Mouse (Mus musculus): Measurements from ENCODE around the gene Polk. TPM values are rescaled to one million over a fixed set of nuclear protein-coding genes. Genes with fewer than 3 reads are reported as not detected.

The Polk gene
- total RNA-seq, 2 experiments from 2014 or later = 9.9 to 11.5 TPM

Other genes starting within 250 kb of the Polk start
- gene Poc5, start 154.3 kb downstream of the Polk start, total RNA-seq (2014; fragmentation: Nextera tagmentation) = 9.1 and 18.5 TPM in 2 replicates
- gene Poc5, start 154.3 kb downstream of the Polk start, total RNA-seq (2017) = 14.1 and 21.1 TPM in 2 replicates
- not detected in 2 replicates for gene Ankdd1b, start 71.4 kb downstream of the Polk start, total RNA-seq (2014; fragmentation: Nextera tagmentation)
- gene Ankdd1b, start 71.4 kb downstream of the Polk start, total RNA-seq (2017) = 0.04 TPM in 1 of 2 replicates, not detected in the other
- not detected in 2 replicates for gene Gm17622, start 51.8 kb downstream of the Polk start, total RNA-seq (2014; fragmentation: Nextera tagmentation)
- gene Gm17622, start 51.8 kb downstream of the Polk start, total RNA-seq (2017) = not detected in 2 replicates
- 30.6 and 31.5 TPM in 2 replicates for gene Col4a3bp, start within 50 bp of the Polk start, total RNA-seq (2014; fragmentation: Nextera tagmentation)
- 37.2 and 54.6 TPM in 2 replicates for gene Col4a3bp, start within 50 bp of the Polk start, total RNA-seq (2017)
- gene Hmgcr, start 128.4 kb upstream of the Polk start, total RNA-seq (2014; fragmentation: Nextera tagmentation) = 50.1 and 53.2 TPM in 2 replicates
- 36.8 and 43.4 TPM in 2 replicates for gene Hmgcr, start 128.4 kb upstream of the Polk start, total RNA-seq (2017)
- not detected in 2 replicates for gene Ankrd31, start 205.7 kb upstream of the Polk start, total RNA-seq (2014; fragmentation: Nextera tagmentation)
- gene Ankrd31, start 205.7 kb upstream of the Polk start, total RNA-seq (2017) = not detected in 2 replicates

Measured in granulocyte monocyte progenitor cell, adult 5-6 weeks (primary cell).